Mouse (Mus musculus) heart, embryonic 16.5 days (tissue): ENCODE data around the gene Rpf2. TPM values are rescaled to one million over a fixed set of nuclear protein-coding genes. Genes with fewer than 3 reads are reported as not detected.

Source experiments
- ATAC-seq: fragments of 200-750 bp; cut with Nextera tagmentation; replicated peaks from 2 replicates; pipeline ENCODE4 v1.8.0; 2017; ENCODE audit warnings: moderate number of reproducible peaks; ENCODE audit not compliant: insufficient read depth, low FRiP score; ENCODE audit errors: extremely low read depth
- H3K27ac ChIP-seq: fragments of 300-500 bp; sonication (generic); 2 replicates; pipeline ENCODE4 v1.5.1; 2014; ENCODE audit warnings: mild to moderate bottlenecking, low read length, control low read depth, moderate library complexity
- H3K27me3 ChIP-seq: fragments of 300-500 bp; sonication (generic); 2 replicates; pipeline ENCODE4 v1.6.1; 2014; ENCODE audit warnings: low read length, mixed read lengths; ENCODE audit not compliant: control insufficient read depth, insufficient read depth
- H3K36me3 ChIP-seq: fragments of 300-500 bp; sonication (generic); 2 replicates; pipeline ENCODE4 v1.6.1; 2014; ENCODE audit not compliant: control insufficient read depth, insufficient read depth
- H3K4me1 ChIP-seq: fragments of 300-500 bp; sonication (generic); 2 replicates; pipeline ENCODE4 v1.6.1; 2014; ENCODE audit warnings: low read length, mixed read lengths; ENCODE audit not compliant: control insufficient read depth, insufficient read depth
- H3K4me2 ChIP-seq: fragments of 300-500 bp; sonication (generic); 2 replicates; pipeline ENCODE4 v1.6.1; 2014; ENCODE audit warnings: low read depth, mild to moderate bottlenecking, control low read depth, low read length
- H3K4me3 ChIP-seq: fragments of 300-500 bp; sonication (generic); 2 replicates; pipeline ENCODE4 v1.5.1; 2014; ENCODE audit warnings: mild to moderate bottlenecking, control low read depth, low read length
- H3K9ac ChIP-seq: fragments of 300-500 bp; sonication (generic); 2 replicates; pipeline ENCODE4 v1.6.1; 2014; ENCODE audit warnings: low read length, control low read depth
- H3K9me3 ChIP-seq: fragments of 300-500 bp; sonication (generic); replicated peaks from 2 replicates; pipeline ENCODE4 v1.6.1; 2016; ENCODE audit warnings: low read length; ENCODE audit not compliant: control insufficient read depth
- WGBS: fragments of 180-500 bp; shearing (Covaris S2); extraction: QIAGEN DNeasy Blood & Tissue Kit; methylation state at CpG from one replicate; pipeline ENCODE4 v1.1.7; 2014; 5-methylcytosine and 5-hydroxymethylcytosine counted together
- polyA plus RNA-seq: library from polyadenylated mRNA; unstranded; fragments of >200 nt; fragmentation: Nextera tagmentation; extraction: Ambion mirVana; gene quantifications from 2 replicates; pipeline ENCODE4 v1.2.1, GENCODE M21; 2015

Rpf2 gene
- polyA plus RNA-seq, 1 experiment from 2014 or later: 44.7 TPM

DNA sequence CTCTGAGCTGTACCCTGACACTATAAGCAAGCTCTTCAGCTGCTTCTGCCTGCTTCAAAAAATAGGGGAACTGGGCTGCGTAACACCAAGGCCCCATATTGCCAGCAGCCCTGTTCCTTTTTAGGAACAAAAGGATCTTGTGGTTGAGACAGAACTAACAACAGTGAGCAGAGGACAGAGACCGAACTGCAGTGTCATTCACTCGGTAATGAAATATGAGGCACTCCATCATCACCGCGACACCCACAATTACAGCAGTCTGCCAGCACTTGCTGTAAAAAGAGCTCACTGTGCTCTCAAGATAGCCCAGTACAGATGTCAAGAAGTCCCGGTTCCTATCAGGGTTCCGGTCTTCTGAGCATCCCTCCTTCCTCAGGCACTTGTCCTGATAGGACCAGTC lies 29.2 kb upstream of the Rpf2 start:
- ATAC-seq: no peak
- WGBS: 54% methylated on average over 7 of the region's 7 CpGs

GRCm38 (mm10) chr10:40273938-40274337 lies 27.1 kb upstream of the Rpf2 start:
- Histone ChIP-seq H3K4me1 (0 out of 2 replicates have a peak, but pooled peaks cover 3% of the 10 kb centered on the region), H3K9ac (no peak overlapping the region), H3K4me2 (no peak overlapping the region), H3K9me3 (no peaks in the 10 kb centered on the region), H3K4me3 (no peak overlapping the region), H3K27ac (no peak overlapping the region), H3K36me3 (no peaks in the 10 kb centered on the region), H3K27me3 (no peaks in the 10 kb centered on the region)
- ATAC-seq: no peak
- WGBS: 77% methylated on average over 5 of the region's 5 CpGs

More for the DNA sequence above, 29.2 kb upstream of the Rpf2 start:
- no peak overlapping the region for H3K9ac ChIP-seq
- H3K9me3 ChIP-seq: no peaks in the 10 kb centered on the region
- no peak overlapping the region for H3K27ac ChIP-seq
- H3K27me3 ChIP-seq: no peaks in the 10 kb centered on the region
- no peak overlapping the region for H3K4me2 ChIP-seq
- H3K36me3 ChIP-seq: no peaks in the 10 kb centered on the region
- H3K4me3 ChIP-seq: no peak overlapping the region
- 0 out of 2 replicates have a peak, but pooled peaks cover 3% of the 10 kb centered on the region for H3K4me1 ChIP-seq

DNA sequence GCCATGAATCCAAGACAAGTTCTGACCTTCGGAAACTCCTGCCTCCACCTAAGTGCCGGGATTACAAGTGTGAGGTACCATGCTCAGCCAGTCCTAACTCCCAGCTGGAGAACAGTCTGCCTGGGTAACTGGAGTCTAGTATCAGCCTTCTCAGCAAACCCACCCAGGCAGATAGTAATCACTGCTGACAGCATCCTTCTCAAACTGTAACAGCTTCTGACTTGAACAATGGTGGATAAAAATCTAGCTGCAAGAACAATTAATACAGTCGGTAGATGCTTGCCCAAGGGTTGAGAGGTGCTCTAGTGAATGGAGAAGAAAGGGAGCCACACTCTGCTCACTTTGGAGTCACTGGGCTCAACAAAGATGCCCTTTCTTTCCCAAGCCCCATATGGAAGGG lies 24.4 kb upstream of the Rpf2 start:
- H3K9me3 ChIP-seq: no peaks in the 10 kb centered on the region
- H3K4me3 ChIP-seq: no peak overlapping the region
- H3K9ac ChIP-seq: no peak overlapping the region
- H3K27me3 ChIP-seq: no peaks in the 10 kb centered on the region
- WGBS: 89% methylated on average over 3 of the region's 3 CpGs
- H3K36me3 ChIP-seq: no peaks in the 10 kb centered on the region
- H3K4me1 ChIP-seq: 0 out of 2 replicates have a peak, but pooled peaks cover 3% of the 10 kb centered on the region
- H3K4me2 ChIP-seq: no peak overlapping the region
- ATAC-seq: no peak
- no peak overlapping the region for H3K27ac ChIP-seq

- no peak overlapping the region for H3K4me3 ChIP-seq
- H3K27me3 ChIP-seq: no peaks in the 10 kb centered on the region
- no peaks in the 10 kb centered on the region for H3K9me3 ChIP-seq
- no peak overlapping the region for H3K27ac ChIP-seq
- no peak for ATAC-seq
- 83% methylated on average over 3 of the region's 3 CpGs for WGBS
- H3K9ac ChIP-seq: no peak overlapping the region
- H3K36me3 ChIP-seq: no peaks in the 10 kb centered on the region
- H3K4me1 ChIP-seq: no peaks in the 10 kb centered on the region
- H3K4me2 ChIP-seq: no peak overlapping the region
These were observed 18.1 kb upstream of the Rpf2 start for GRCm38 (mm10) chr10:40264920-40265319.

DNA sequence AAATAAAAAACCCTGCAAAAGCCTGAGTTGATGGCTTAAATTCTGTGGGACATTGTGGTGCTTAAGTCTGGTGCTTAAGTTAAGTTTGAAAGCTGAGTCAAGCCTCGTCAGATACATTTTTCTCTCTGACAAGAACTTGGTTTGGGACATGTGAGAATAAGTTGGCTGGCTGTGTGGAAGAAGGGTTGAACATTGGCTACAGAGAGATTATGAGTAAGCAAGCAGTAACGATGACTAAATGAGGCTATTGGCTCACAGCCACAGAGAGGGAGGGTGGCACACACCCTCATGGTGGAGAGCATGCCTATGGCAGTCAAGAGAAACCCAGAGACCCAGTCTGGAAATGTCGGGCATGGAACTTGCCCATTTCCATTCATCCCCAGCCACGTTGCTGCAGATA lies 16.9 kb upstream of the Rpf2 start:
- WGBS: 74% methylated on average over 4 of the region's 4 CpGs
- H3K36me3 ChIP-seq: no peaks in the 10 kb centered on the region
- no peak for ATAC-seq
- no peaks in the 10 kb centered on the region for H3K27me3 ChIP-seq
- H3K9ac ChIP-seq: no peak overlapping the region
- H3K9me3 ChIP-seq: no peaks in the 10 kb centered on the region
- H3K4me2 ChIP-seq: no peak overlapping the region
- no peak overlapping the region for H3K4me3 ChIP-seq
- peaks cover 2% of the 10 kb centered on the region; the same call in 1 of the 2 replicates for H3K4me1 ChIP-seq
- H3K27ac ChIP-seq: no peak overlapping the region

DNA sequence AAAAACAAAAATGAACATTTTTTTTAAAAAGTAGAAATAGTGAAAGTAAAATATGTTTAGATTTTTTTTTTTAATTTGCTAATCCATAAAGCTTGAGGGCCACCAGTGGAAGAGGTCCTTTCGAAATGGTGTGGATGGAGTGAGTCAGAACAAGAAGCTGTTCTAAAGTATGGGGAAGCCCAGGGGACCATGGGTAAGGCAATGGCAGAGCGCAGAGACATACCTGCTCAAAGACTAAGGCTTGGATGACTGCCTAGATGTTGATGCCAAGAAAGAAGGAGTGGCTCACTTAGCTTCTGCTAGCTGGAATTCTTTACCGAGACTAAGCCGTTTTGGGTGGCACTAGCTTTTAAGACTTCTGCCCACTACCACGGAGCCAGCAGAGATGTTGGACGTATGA lies 15.4 kb upstream of the Rpf2 start:
- no peak overlapping the region for H3K27ac ChIP-seq
- no peaks in the 10 kb centered on the region for H3K9me3 ChIP-seq
- H3K9ac ChIP-seq: no peak overlapping the region
- no peak for ATAC-seq
- H3K4me3 ChIP-seq: no peak overlapping the region
- H3K27me3 ChIP-seq: no peaks in the 10 kb centered on the region
- 83% methylated on average over 6 of the region's 6 CpGs for WGBS
- peaks cover 2% of the 10 kb centered on the region; the same call in 1 of the 2 replicates for H3K4me1 ChIP-seq
- no peaks in the 10 kb centered on the region for H3K36me3 ChIP-seq
- H3K4me2 ChIP-seq: no peak overlapping the region

- H3K9ac ChIP-seq: no peak overlapping the region
These were observed 13.5 kb upstream of the Rpf2 start for GRCm38 (mm10) chr10:40260305-40260704.

DNA sequence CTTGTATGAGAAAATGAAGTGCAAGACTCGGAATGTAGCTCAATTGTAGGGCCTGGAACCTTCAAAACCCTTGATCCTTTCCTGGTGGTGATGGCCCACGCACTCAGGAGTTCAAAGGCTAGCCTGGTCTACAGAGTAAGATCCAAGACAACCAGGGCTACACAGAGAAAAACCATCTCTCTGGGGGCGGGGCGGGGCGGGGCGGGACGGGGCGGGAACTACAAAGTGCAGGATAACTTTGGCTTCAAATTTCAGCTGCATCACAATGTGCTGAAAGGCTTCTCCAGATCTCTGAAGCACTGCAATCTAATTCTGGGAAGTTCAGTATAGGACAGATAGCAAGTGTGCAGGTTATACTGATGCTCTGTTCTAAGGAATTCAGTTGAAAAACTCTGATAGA lies 12.7 kb upstream of the Rpf2 start:
- no peak for ATAC-seq
- Histone ChIP-seq H3K4me2 (no peak overlapping the region), H3K9me3 (no peaks in the 10 kb centered on the region), H3K36me3 (no peaks in the 10 kb centered on the region), H3K9ac (no peak overlapping the region), H3K4me1 (peaks cover 7% of the 10 kb centered on the region), H3K27me3 (no peaks in the 10 kb centered on the region), H3K4me3 (no peak overlapping the region), H3K27ac (no peak overlapping the region)
- 16% methylated on average over 8 of the region's 8 CpGs for whole genome bisulfite sequencing

More at GRCm38 (mm10) chr10:40260305-40260704, 13.5 kb upstream of the Rpf2 start:
- ATAC-seq: no peak
- Histone ChIP-seq H3K36me3 (no peaks in the 10 kb centered on the region), H3K4me2 (no peak overlapping the region), H3K9me3 (no peaks in the 10 kb centered on the region), H3K27me3 (no peaks in the 10 kb centered on the region), H3K4me3 (no peak overlapping the region), H3K4me1 (peaks cover 7% of the 10 kb centered on the region), H3K27ac (no peak overlapping the region)
- 47% methylated on average over 5 of the region's 5 CpGs for WGBS

GRCm38 (mm10) chr10:40258976-40259375 lies 12.1 kb upstream of the Rpf2 start:
- Histone ChIP-seq H3K9me3 (no peaks in the 10 kb centered on the region), H3K4me1 (peaks cover 7% of the 10 kb centered on the region), H3K36me3 (no peaks in the 10 kb centered on the region), H3K9ac (peak overlapping the region; percentile 73), H3K27me3 (no peaks in the 10 kb centered on the region), H3K4me3 (peak overlapping the region; percentile 69), H3K4me2 (peak overlapping the region; percentile 83), H3K27ac (peak overlapping the region; percentile 94)
- ATAC-seq: no peak
- 2% methylated on average over 5 of the region's 5 CpGs for WGBS
